Mouse (Mus musculus) spleen, postnatal 36 days (tissue): ENCODE results near the gene Klhl33.
"Not testable (repeated sequence)": the region's sequence is repeated elsewhere in the genome, so short reads cannot be mapped to it uniquely, and the experiment has no call there.

Experiments used
- DNase-seq, 2 experiments: peaks; one replicate each; pipeline ENCODE4 v3.0.0; 2022; ENCODE audit warnings: low spot score in 2 of 2, mixed read lengths in 1 of 2

Klhl33 gene

GRCm38 (mm10) chr14:50903973-50904827, 6.9 kb upstream of the Klhl33 start:
- no peak for DNase-seq

GRCm38 (mm10) chr14:50897992-50898391, 685 bp upstream of the Klhl33 start:
- not testable (repeated sequence) for DNase-seq

- no peak for DNase-seq
These were observed 447 bp downstream of the Klhl33 start for GRCm38 (mm10) chr14:50896747-50897373.

- DNase-seq, result peak in 1 of 2 experiments; percentile 29
These were observed 1.1 kb downstream of the Klhl33 start for GRCm38 (mm10) chr14:50895985-50896746.

- no peak for DNase-seq
These were observed 1.9 kb downstream of the Klhl33 start for GRCm38 (mm10) chr14:50895407-50895806.

GRCm38 (mm10) chr14:50892541-50893459, 4.5 kb downstream of the Klhl33 start:
- DNase-seq, result no peak

- no peak for DNase-seq
These were observed 5.2 kb downstream of the Klhl33 start for GRCm38 (mm10) chr14:50892091-50892490.

- DNase-seq, result no peak
These were observed 5.7 kb downstream of the Klhl33 start for GRCm38 (mm10) chr14:50891621-50892020.

GRCm38 (mm10) chr14:50876236-50876950, 20.9 kb downstream of the Klhl33 start:
- DNase-seq, result no peak

- DNase-seq, result no peak
These were observed 21.6 kb downstream of the Klhl33 start for GRCm38 (mm10) chr14:50875591-50876230.

- no peak for DNase-seq
These were observed 22.1 kb downstream of the Klhl33 start for GRCm38 (mm10) chr14:50875175-50875574.

- DNase-seq, result no peak
These were observed 26.0 kb downstream of the Klhl33 start for GRCm38 (mm10) chr14:50871284-50871683.

- DNase-seq, result no peak
These were observed 26.5 kb downstream of the Klhl33 start for GRCm38 (mm10) chr14:50870805-50871143.

GRCm38 (mm10) chr14:50869889-50870804, 27.2 kb downstream of the Klhl33 start, which contains the start of gene Tep1:
Tep1 (minus strand) TSS chr14:50870560.
- peak; percentile 65 for DNase-seq

- DNase-seq, result no peak
These were observed 28.7 kb downstream of the Klhl33 start for GRCm38 (mm10) chr14:50868656-50869055.

- no peak for DNase-seq
These were observed 29.1 kb downstream of the Klhl33 start for GRCm38 (mm10) chr14:50868211-50868610.

- no peak for DNase-seq
These were observed 30.3 kb downstream of the Klhl33 start for GRCm38 (mm10) chr14:50866966-50867365.

- peak in 1 of 2 experiments; percentile 10 for DNase-seq
These were observed 32.3 kb downstream of the Klhl33 start for GRCm38 (mm10) chr14:50865005-50865404.

- DNase-seq, result no peak
These were observed 34.7 kb downstream of the Klhl33 start for GRCm38 (mm10) chr14:50862641-50863040.
